Mouse (Mus musculus): ENCODE measurements around the gene Ap4b1.

DNA sequence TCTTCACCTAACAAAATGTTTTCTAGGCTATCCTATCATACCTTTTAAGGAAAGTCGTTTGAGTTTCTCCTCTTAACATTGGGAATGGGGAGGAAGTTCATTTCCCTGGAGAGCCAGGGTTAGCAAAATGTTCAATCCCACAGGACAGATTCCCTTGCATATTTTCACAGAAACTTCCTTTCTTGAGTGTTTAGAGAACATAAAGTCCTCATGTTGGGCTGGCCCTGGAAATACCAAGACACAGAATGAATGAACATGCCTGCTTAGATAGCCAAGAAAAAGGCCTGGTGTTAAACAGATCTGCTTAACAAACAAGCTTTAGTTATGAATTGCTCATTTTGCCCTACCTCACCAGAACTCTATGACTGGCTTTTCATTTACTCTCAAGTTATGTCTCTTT is 16.8 kb upstream of the Ap4b1 start:
- TF ChIP-seq CTCF (IDR thresholded peaks at IDR 0.05; ENCODE audit: low read depth) (no peak), EP300 (IDR thresholded peaks at IDR 0.05; ENCODE audit: low read depth) (no peak)

Data from liver, embryonic 14.5 days (tissue).